Mouse (Mus musculus): ENCODE measurements around the gene Fam219b. TPM values are rescaled to one million over a fixed set of nuclear protein-coding genes. Genes with fewer than 3 reads are reported as not detected.

The Fam219b gene
- polyA plus RNA-seq (2014; fragmentation: Nextera tagmentation; extraction: Ambion mirVana), result 13.3 and 19.7 TPM in 2 replicates

DNA sequence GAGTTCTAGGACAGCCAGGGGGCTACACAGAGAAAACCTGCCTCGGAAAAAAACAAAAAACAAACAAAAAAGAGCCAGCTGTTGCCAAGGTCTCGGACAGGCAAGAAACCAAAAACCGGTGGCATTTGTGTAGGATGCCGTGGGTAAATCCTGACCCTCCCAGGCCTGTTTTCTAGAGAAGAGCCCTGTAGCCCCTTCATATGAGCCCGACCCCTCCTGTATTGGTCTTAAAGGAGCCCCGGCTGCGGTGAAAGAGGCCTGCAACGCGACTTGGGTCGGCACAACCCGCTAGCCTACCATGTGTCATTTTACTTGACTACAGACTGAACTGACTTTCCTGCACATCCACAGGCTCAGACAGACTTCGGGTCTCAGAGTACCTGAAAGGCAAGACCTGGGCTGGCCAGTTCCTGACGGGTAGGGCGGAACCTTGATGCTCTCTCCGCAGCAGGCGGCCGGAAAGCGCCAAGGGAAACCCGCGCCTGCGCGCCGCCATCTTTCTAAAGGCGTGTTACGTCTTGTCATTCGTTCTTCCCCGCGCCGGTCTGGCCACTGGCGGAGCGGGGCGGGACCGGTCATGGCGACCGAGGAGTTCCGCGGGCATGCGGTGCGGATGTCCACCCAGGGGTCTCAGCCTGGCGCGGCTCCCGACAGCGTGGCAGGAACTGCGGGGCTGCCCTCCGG lies at the start of gene Fam219b:
Gene Fam219b, plus strand, starts transcription at position 485 of the 684 bp plus-strand sequence.
- Histone ChIP-seq H3K27me3 (ENCODE audit: control insufficient read depth, insufficient read depth, low read length) (no peaks in the 10 kb centered on the region), H3K36me3 (ENCODE audit: control insufficient read depth, insufficient read depth, low read length) (peaks cover 46% of the 10 kb centered on the region), H3K4me3 (ENCODE audit: low read length) (peak within 1 kb of the TSS; percentile 87), H3K4me1 (ENCODE audit: control insufficient read depth, insufficient read depth, low read length) (peaks cover 8% of the 10 kb centered on the region), H3K27ac (ENCODE audit: low read depth, low read length) (peak within 1 kb of the TSS; percentile 76), H3K9me3 (ENCODE audit: control insufficient read depth, low read length) (no peaks in the 10 kb centered on the region), H3K9ac (ENCODE audit: low read depth, low read length) (peak within 1 kb of the TSS; percentile 88), H3K4me2 (replicated peaks; ENCODE audit: low read depth, low read length) (peak within 1 kb of the TSS; percentile 78)
- 2% methylated on average over 45 of the region's 45 CpGs for WGBS
- peak; percentile 89 for ATAC-seq (ENCODE audit: low FRiP score, low TSS enrichment)

GRCm38 (mm10) chr9:57487807-57488206 lies 49.5 kb upstream of the Fam219b start:
- H3K9me3 ChIP-seq (ENCODE audit: control insufficient read depth, low read length), result no peaks in the 10 kb centered on the region
- ATAC-seq (ENCODE audit: low FRiP score, low TSS enrichment), result no peak

DNA sequence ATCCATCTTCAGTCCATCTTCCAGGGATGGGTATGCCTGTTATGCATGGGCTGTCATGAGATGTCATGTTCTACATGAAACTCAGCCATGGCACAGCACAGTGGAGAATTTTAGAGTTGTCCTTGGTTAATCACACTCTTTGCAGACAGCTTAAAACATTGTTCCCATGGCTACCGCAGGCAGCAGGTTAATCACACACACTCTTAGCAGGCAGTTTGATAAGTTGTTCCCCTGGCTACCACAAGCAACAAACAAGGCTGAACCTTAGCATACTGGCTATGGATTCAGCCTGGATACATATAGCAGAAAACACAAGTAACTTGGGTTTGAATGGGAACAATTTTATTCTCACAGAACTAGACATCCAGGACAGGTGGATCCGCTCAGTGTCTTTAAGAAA lies 43.8 kb upstream of the Fam219b start:
- no peaks in the 10 kb centered on the region for H3K4me1 ChIP-seq (ENCODE audit: control insufficient read depth, insufficient read depth, low read length)
- no peak overlapping the region for H3K4me2 ChIP-seq (replicated peaks; ENCODE audit: low read depth, low read length)
- H3K9me3 ChIP-seq (ENCODE audit: control insufficient read depth, low read length), result no peaks in the 10 kb centered on the region
- WGBS, result 91% methylated on average over 2 of the region's 2 CpGs
- no peak for ATAC-seq (ENCODE audit: low FRiP score, low TSS enrichment)
- H3K27ac ChIP-seq (ENCODE audit: low read depth, low read length), result no peak overlapping the region
- no peak overlapping the region for H3K9ac ChIP-seq (ENCODE audit: low read depth, low read length)
- 0 out of 2 replicates have a peak, but pooled peaks cover under 1% of the 10 kb centered on the region for H3K27me3 ChIP-seq (ENCODE audit: control insufficient read depth, insufficient read depth, low read length)
- no peaks in the 10 kb centered on the region for H3K36me3 ChIP-seq (ENCODE audit: control insufficient read depth, insufficient read depth, low read length)
- H3K4me3 ChIP-seq (ENCODE audit: low read length), result no peak overlapping the region

More at GRCm38 (mm10) chr9:57487807-57488206, 49.5 kb upstream of the Fam219b start:
- Histone ChIP-seq H3K27me3 (ENCODE audit: control insufficient read depth, insufficient read depth, low read length) (no peaks in the 10 kb centered on the region; the same call in 1 of the 2 replicates), H3K4me2 (replicated peaks; ENCODE audit: low read depth, low read length) (no peak overlapping the region), H3K27ac (ENCODE audit: low read depth, low read length) (no peak overlapping the region), H3K4me3 (ENCODE audit: low read length) (no peak overlapping the region), H3K9ac (ENCODE audit: low read depth, low read length) (no peak overlapping the region), H3K36me3 (ENCODE audit: control insufficient read depth, insufficient read depth, low read length) (no peaks in the 10 kb centered on the region), H3K4me1 (ENCODE audit: control insufficient read depth, insufficient read depth, low read length) (no peaks in the 10 kb centered on the region; the same call in 1 of the 2 replicates)
- WGBS, result 68% methylated on average over 7 of the region's 7 CpGs

GRCm38 (mm10) chr9:57494970-57495369 lies 42.4 kb upstream of the Fam219b start:
- H3K27me3 ChIP-seq (ENCODE audit: control insufficient read depth, insufficient read depth, low read length), result peaks cover 7% of the 10 kb centered on the region
- no peaks in the 10 kb centered on the region for H3K36me3 ChIP-seq (ENCODE audit: control insufficient read depth, insufficient read depth, low read length)

DNA sequence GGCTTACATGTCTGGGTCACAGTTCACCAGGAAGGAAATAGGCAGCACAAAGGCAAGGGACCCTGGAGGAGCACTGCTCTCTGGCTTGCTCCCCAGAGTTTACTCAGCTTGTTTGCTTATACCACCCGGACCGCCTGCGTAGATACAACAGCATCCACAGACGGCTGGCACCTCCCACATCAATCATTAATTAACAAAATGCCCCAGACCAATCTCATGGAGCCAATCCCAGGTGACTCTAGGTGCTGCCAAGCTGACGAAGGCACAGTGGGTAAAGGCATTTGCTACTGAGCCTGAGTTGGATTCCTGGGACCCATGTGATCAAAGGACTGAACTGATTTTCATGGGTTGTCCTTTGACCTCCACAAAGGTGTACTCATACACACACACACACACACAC lies 40.1 kb upstream of the Fam219b start:
- H3K27ac ChIP-seq (ENCODE audit: low read depth, low read length), result no peak overlapping the region
- H3K4me2 ChIP-seq (replicated peaks; ENCODE audit: low read depth, low read length), result no peak overlapping the region
- H3K27me3 ChIP-seq (ENCODE audit: control insufficient read depth, insufficient read depth, low read length), result peaks cover 23% of the 10 kb centered on the region
- H3K36me3 ChIP-seq (ENCODE audit: control insufficient read depth, insufficient read depth, low read length), result no peaks in the 10 kb centered on the region
- no peaks in the 10 kb centered on the region for H3K9me3 ChIP-seq (ENCODE audit: control insufficient read depth, low read length)
- no peak overlapping the region for H3K4me3 ChIP-seq (ENCODE audit: low read length)
- H3K9ac ChIP-seq (ENCODE audit: low read depth, low read length), result no peak overlapping the region
- H3K4me1 ChIP-seq (ENCODE audit: control insufficient read depth, insufficient read depth, low read length), result peaks cover 10% of the 10 kb centered on the region
- no peak for ATAC-seq (ENCODE audit: low FRiP score, low TSS enrichment)
- 74% methylated on average over 5 of the region's 5 CpGs for WGBS

More at GRCm38 (mm10) chr9:57494970-57495369, 42.4 kb upstream of the Fam219b start:
- no peak for ATAC-seq (ENCODE audit: low FRiP score, low TSS enrichment)
- no peak overlapping the region for H3K4me3 ChIP-seq (ENCODE audit: low read length)
- no peaks in the 10 kb centered on the region for H3K4me1 ChIP-seq (ENCODE audit: control insufficient read depth, insufficient read depth, low read length)
- H3K4me2 ChIP-seq (replicated peaks; ENCODE audit: low read depth, low read length), result no peak overlapping the region
- H3K9me3 ChIP-seq (ENCODE audit: control insufficient read depth, low read length), result no peaks in the 10 kb centered on the region
- no peak overlapping the region for H3K9ac ChIP-seq (ENCODE audit: low read depth, low read length)
- H3K27ac ChIP-seq (ENCODE audit: low read depth, low read length), result no peak overlapping the region

- peaks cover 22% of the 10 kb centered on the region for H3K4me1 ChIP-seq (ENCODE audit: control insufficient read depth, insufficient read depth, low read length)
- no peak for ATAC-seq (ENCODE audit: low FRiP score, low TSS enrichment)
- 65% methylated on average over 7 of the region's 7 CpGs for WGBS
- no peak overlapping the region for H3K27ac ChIP-seq (ENCODE audit: low read depth, low read length)
- no peaks in the 10 kb centered on the region for H3K36me3 ChIP-seq (ENCODE audit: control insufficient read depth, insufficient read depth, low read length)
- no peaks in the 10 kb centered on the region for H3K9me3 ChIP-seq (ENCODE audit: control insufficient read depth, low read length)
- peaks cover 29% of the 10 kb centered on the region for H3K27me3 ChIP-seq (ENCODE audit: control insufficient read depth, insufficient read depth, low read length)
- H3K4me2 ChIP-seq (replicated peaks; ENCODE audit: low read depth, low read length), result no peak overlapping the region
- H3K9ac ChIP-seq (ENCODE audit: low read depth, low read length), result no peak overlapping the region
- H3K4me3 ChIP-seq (ENCODE audit: low read length), result no peak overlapping the region
Measured at GRCm38 (mm10) chr9:57498536-57498935, 38.8 kb upstream of the Fam219b start.

DNA sequence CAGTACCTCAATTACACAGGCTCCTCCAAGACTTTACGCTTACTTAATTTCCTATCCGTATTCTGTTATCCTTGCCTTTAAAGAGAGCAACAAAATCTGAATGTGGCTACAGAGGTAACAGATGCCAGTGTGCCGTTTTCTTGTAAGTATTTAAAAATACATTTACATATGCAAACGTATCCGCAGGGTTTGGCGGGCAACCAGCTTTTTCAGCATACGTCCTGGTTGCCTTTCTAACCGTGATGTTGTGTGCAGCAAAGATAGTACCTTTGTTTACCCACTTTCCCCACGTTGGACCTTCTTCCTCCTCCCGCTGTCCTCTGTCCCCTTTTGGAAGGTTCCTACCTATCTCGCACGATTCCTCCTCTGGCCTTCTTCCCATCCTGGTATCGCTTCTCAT lies 35.9 kb upstream of the Fam219b start:
- H3K36me3 ChIP-seq (ENCODE audit: control insufficient read depth, insufficient read depth, low read length), result no peaks in the 10 kb centered on the region
- H3K27me3 ChIP-seq (ENCODE audit: control insufficient read depth, insufficient read depth, low read length), result peaks cover 57% of the 10 kb centered on the region
- peak overlapping the region; percentile 16 for H3K4me3 ChIP-seq (ENCODE audit: low read length)
- 8% methylated on average over 13 of the region's 13 CpGs for WGBS
- peak overlapping the region; percentile 30 for H3K4me2 ChIP-seq (replicated peaks; ENCODE audit: low read depth, low read length)
- peak overlapping the region; percentile 23; the same call in 1 of the 2 replicates for H3K9ac ChIP-seq (ENCODE audit: low read depth, low read length)
- no peak for ATAC-seq (ENCODE audit: low FRiP score, low TSS enrichment)
- H3K4me1 ChIP-seq (ENCODE audit: control insufficient read depth, insufficient read depth, low read length), result peaks cover 44% of the 10 kb centered on the region
- H3K27ac ChIP-seq (ENCODE audit: low read depth, low read length), result no peak overlapping the region
- no peaks in the 10 kb centered on the region for H3K9me3 ChIP-seq (ENCODE audit: control insufficient read depth, low read length)

- Histone ChIP-seq H3K4me3 (ENCODE audit: low read length) (peak overlapping the region; percentile 16), H3K27ac (ENCODE audit: low read depth, low read length) (no peak overlapping the region), H3K9ac (ENCODE audit: low read depth, low read length) (peak overlapping the region; percentile 23; the same call in 1 of the 2 replicates), H3K4me2 (replicated peaks; ENCODE audit: low read depth, low read length) (peak overlapping the region; percentile 30), H3K36me3 (ENCODE audit: control insufficient read depth, insufficient read depth, low read length) (no peaks in the 10 kb centered on the region), H3K9me3 (ENCODE audit: control insufficient read depth, low read length) (no peaks in the 10 kb centered on the region), H3K4me1 (ENCODE audit: control insufficient read depth, insufficient read depth, low read length) (peaks cover 44% of the 10 kb centered on the region), H3K27me3 (ENCODE audit: control insufficient read depth, insufficient read depth, low read length) (peaks cover 57% of the 10 kb centered on the region)
- ATAC-seq (ENCODE audit: low FRiP score, low TSS enrichment), result no peak
- WGBS, result under 1% methylated on average over 20 of the region's 20 CpGs
Measured at GRCm38 (mm10) chr9:57501861-57502260, 35.5 kb upstream of the Fam219b start.

GRCm38 (mm10) chr9:57502911-57503621 lies 34.3 kb upstream of the Fam219b start:
- peaks cover 57% of the 10 kb centered on the region for H3K27me3 ChIP-seq (ENCODE audit: control insufficient read depth, insufficient read depth, low read length)
- no peak overlapping the region for H3K27ac ChIP-seq (ENCODE audit: low read depth, low read length)
- peaks cover 44% of the 10 kb centered on the region for H3K4me1 ChIP-seq (ENCODE audit: control insufficient read depth, insufficient read depth, low read length)
- H3K4me2 ChIP-seq (replicated peaks; ENCODE audit: low read depth, low read length), result peak overlapping the region; percentile 94
- peak overlapping the region; percentile 51 for H3K4me3 ChIP-seq (ENCODE audit: low read length)
- no peaks in the 10 kb centered on the region for H3K9me3 ChIP-seq (ENCODE audit: control insufficient read depth, low read length)
- H3K36me3 ChIP-seq (ENCODE audit: control insufficient read depth, insufficient read depth, low read length), result no peaks in the 10 kb centered on the region
- WGBS, result 4% methylated on average over 23 of the region's 23 CpGs
- ATAC-seq (ENCODE audit: low FRiP score, low TSS enrichment), result 0 out of 2 replicates have a peak, but pooled peaks have one; percentile 17
- H3K9ac ChIP-seq (ENCODE audit: low read depth, low read length), result no peak overlapping the region
